Mouse (Mus musculus): ENCODE measurements around the gene Gnb1l. TPM values are rescaled to one million over a fixed set of nuclear protein-coding genes. Genes with fewer than 3 reads are reported as not detected.

The Gnb1l gene
- polyA plus RNA-seq, 1 experiment from 2014 or later = 16.9 TPM

- Histone ChIP-seq H3K4me1 (peaks cover 22% of the 10 kb centered on the region), H3K27me3 (no peaks in the 10 kb centered on the region), H3K27ac (no peak overlapping the region), H3K36me3 (no peaks in the 10 kb centered on the region), H3K4me3 (no peak overlapping the region), H3K4me2 (replicated peaks) (no peak overlapping the region), H3K9me3 (no peaks in the 10 kb centered on the region), H3K9ac (no peak overlapping the region)
- WGBS = 66% methylated on average over 11 of the region's 11 CpGs
- no peak for ATAC-seq (ENCODE audit: insufficient number of reproducible peaks, insufficient read depth, low FRiP score, low TSS enrichment)
Measured at GRCm38 (mm10) chr16:18552106-18552710, 53.7 kb downstream of the Gnb1l start.

- H3K9ac ChIP-seq = no peak overlapping the region
- WGBS = 42% methylated on average over 2 of the region's 2 CpGs
- no peaks in the 10 kb centered on the region for H3K9me3 ChIP-seq
- H3K4me2 ChIP-seq (replicated peaks) = no peak overlapping the region
- no peak for ATAC-seq (ENCODE audit: insufficient number of reproducible peaks, insufficient read depth, low FRiP score, low TSS enrichment)
- H3K36me3 ChIP-seq = no peaks in the 10 kb centered on the region
- peak overlapping the region; percentile 84 for H3K27ac ChIP-seq
- H3K4me1 ChIP-seq = peaks cover 22% of the 10 kb centered on the region
- H3K4me3 ChIP-seq = no peak overlapping the region
- H3K27me3 ChIP-seq = no peaks in the 10 kb centered on the region
Measured at GRCm38 (mm10) chr16:18554721-18555120, 56.2 kb downstream of the Gnb1l start.

- Histone ChIP-seq H3K4me1 (peaks cover 22% of the 10 kb centered on the region), H3K36me3 (no peaks in the 10 kb centered on the region), H3K4me3 (no peak overlapping the region), H3K27me3 (no peaks in the 10 kb centered on the region), H3K9ac (no peak overlapping the region), H3K9me3 (no peaks in the 10 kb centered on the region), H3K4me2 (replicated peaks) (no peak overlapping the region), H3K27ac (peak overlapping the region; percentile 84)
- no peak for ATAC-seq (ENCODE audit: insufficient number of reproducible peaks, insufficient read depth, low FRiP score, low TSS enrichment)
- 30% methylated on average over 17 of the region's 17 CpGs for WGBS
Measured at GRCm38 (mm10) chr16:18555235-18555935, 56.9 kb downstream of the Gnb1l start.

- Histone ChIP-seq H3K36me3 (no peaks in the 10 kb centered on the region), H3K27ac (no peak overlapping the region), H3K4me2 (replicated peaks) (no peak overlapping the region), H3K4me3 (no peak overlapping the region), H3K27me3 (no peaks in the 10 kb centered on the region), H3K4me1 (peaks cover 22% of the 10 kb centered on the region), H3K9me3 (no peaks in the 10 kb centered on the region), H3K9ac (no peak overlapping the region)
- no peak for ATAC-seq (ENCODE audit: insufficient number of reproducible peaks, insufficient read depth, low FRiP score, low TSS enrichment)
- WGBS = 75% methylated on average over 3 of the region's 3 CpGs
Measured at GRCm38 (mm10) chr16:18556461-18556860, 57.9 kb downstream of the Gnb1l start.

- Histone ChIP-seq H3K4me3 (no peak overlapping the region), H3K27ac (no peak overlapping the region), H3K4me2 (replicated peaks) (no peak overlapping the region), H3K4me1 (no peaks in the 10 kb centered on the region), H3K36me3 (no peaks in the 10 kb centered on the region), H3K27me3 (no peaks in the 10 kb centered on the region), H3K9me3 (no peaks in the 10 kb centered on the region), H3K9ac (no peak overlapping the region)
- whole genome bisulfite sequencing = 92% methylated on average over 2 of the region's 2 CpGs
- ATAC-seq (ENCODE audit: insufficient number of reproducible peaks, insufficient read depth, low FRiP score, low TSS enrichment) = no peak
Measured at GRCm38 (mm10) chr16:18564472-18564871, 66.0 kb downstream of the Gnb1l start.

GRCm38 (mm10) chr16:18568599-18568998 is 70.1 kb downstream of the Gnb1l start:
- Histone ChIP-seq H3K4me2 (replicated peaks) (no peak overlapping the region), H3K36me3 (no peaks in the 10 kb centered on the region), H3K4me3 (no peak overlapping the region), H3K4me1 (no peaks in the 10 kb centered on the region), H3K9me3 (no peaks in the 10 kb centered on the region), H3K27ac (no peak overlapping the region), H3K9ac (no peak overlapping the region), H3K27me3 (no peaks in the 10 kb centered on the region)
- ATAC-seq (ENCODE audit: insufficient number of reproducible peaks, insufficient read depth, low FRiP score, low TSS enrichment) = no peak
- WGBS = 76% methylated on average over 7 of the region's 7 CpGs

- no peaks in the 10 kb centered on the region for H3K9me3 ChIP-seq
- H3K36me3 ChIP-seq = no peaks in the 10 kb centered on the region
- no peak overlapping the region for H3K4me3 ChIP-seq
- H3K27me3 ChIP-seq = peaks cover 9% of the 10 kb centered on the region
- WGBS = 69% methylated on average over 8 of the region's 8 CpGs
- no peak overlapping the region for H3K9ac ChIP-seq
- H3K27ac ChIP-seq = no peak overlapping the region
- no peak overlapping the region for H3K4me2 ChIP-seq (replicated peaks)
- no peak for ATAC-seq (ENCODE audit: insufficient number of reproducible peaks, insufficient read depth, low FRiP score, low TSS enrichment)
- H3K4me1 ChIP-seq = peaks cover 16% of the 10 kb centered on the region
Measured at GRCm38 (mm10) chr16:18574196-18574595, 75.7 kb downstream of the Gnb1l start.

- Histone ChIP-seq H3K27ac (no peak overlapping the region), H3K4me2 (replicated peaks) (no peak overlapping the region), H3K36me3 (no peaks in the 10 kb centered on the region), H3K27me3 (peaks cover 37% of the 10 kb centered on the region), H3K4me3 (no peak overlapping the region), H3K9me3 (no peaks in the 10 kb centered on the region), H3K9ac (no peak overlapping the region), H3K4me1 (peaks cover 27% of the 10 kb centered on the region)
- WGBS = 37% methylated on average over 3 of the region's 3 CpGs
- ATAC-seq (ENCODE audit: insufficient number of reproducible peaks, insufficient read depth, low FRiP score, low TSS enrichment) = no peak
Measured at GRCm38 (mm10) chr16:18577071-18577470, 78.6 kb downstream of the Gnb1l start.

- Histone ChIP-seq H3K4me3 (no peak overlapping the region), H3K9ac (no peak overlapping the region), H3K27ac (no peak overlapping the region), H3K4me1 (peaks cover 28% of the 10 kb centered on the region), H3K36me3 (no peaks in the 10 kb centered on the region), H3K9me3 (no peaks in the 10 kb centered on the region), H3K4me2 (replicated peaks) (no peak overlapping the region), H3K27me3 (peaks cover 43% of the 10 kb centered on the region)
- 9% methylated on average over 5 of the region's 5 CpGs for WGBS
- no peak for ATAC-seq (ENCODE audit: insufficient number of reproducible peaks, insufficient read depth, low FRiP score, low TSS enrichment)
Measured at GRCm38 (mm10) chr16:18577599-18578160, 79.2 kb downstream of the Gnb1l start.

- 12% methylated on average over 2 of the region's 2 CpGs for WGBS
- no peak overlapping the region for H3K27ac ChIP-seq
- ATAC-seq (ENCODE audit: insufficient number of reproducible peaks, insufficient read depth, low FRiP score, low TSS enrichment) = no peak
- H3K4me3 ChIP-seq = no peak overlapping the region
- H3K4me2 ChIP-seq (replicated peaks) = no peak overlapping the region
- H3K9me3 ChIP-seq = no peaks in the 10 kb centered on the region
- H3K4me1 ChIP-seq = peaks cover 28% of the 10 kb centered on the region
- no peak overlapping the region for H3K9ac ChIP-seq
- no peaks in the 10 kb centered on the region for H3K36me3 ChIP-seq
- H3K27me3 ChIP-seq = peaks cover 71% of the 10 kb centered on the region
Measured at GRCm38 (mm10) chr16:18580389-18580788, 81.9 kb downstream of the Gnb1l start.

GRCm38 (mm10) chr16:18581050-18581622 is 82.6 kb downstream of the Gnb1l start:
- no peak for ATAC-seq (ENCODE audit: insufficient number of reproducible peaks, insufficient read depth, low FRiP score, low TSS enrichment)
- H3K4me2 ChIP-seq (replicated peaks) = peak overlapping the region; percentile 82
- H3K4me1 ChIP-seq = peaks cover 30% of the 10 kb centered on the region
- no peaks in the 10 kb centered on the region for H3K36me3 ChIP-seq
- peaks cover 78% of the 10 kb centered on the region for H3K27me3 ChIP-seq
- H3K9ac ChIP-seq = peak overlapping the region; percentile 28; the same call in 1 of the 2 replicates
- 6% methylated on average over 21 of the region's 21 CpGs for WGBS
- H3K9me3 ChIP-seq = no peaks in the 10 kb centered on the region
- peak overlapping the region; percentile 36 for H3K4me3 ChIP-seq
- no peak overlapping the region for H3K27ac ChIP-seq
